Mouse (Mus musculus): ENCODE results near the gene Gm4565. TPM values are rescaled to one million over a fixed set of nuclear protein-coding genes. Genes with fewer than 3 reads are reported as not detected.
"Not testable (repeated sequence)": the region's sequence is repeated elsewhere in the genome, so short reads cannot be mapped to it uniquely, and the experiment has no call there.

Gene Gm4565
- not detected in 2 replicates for polyA plus RNA-seq (2015; fragmentation: Nextera tagmentation; extraction: Ambion mirVana)

DNA sequence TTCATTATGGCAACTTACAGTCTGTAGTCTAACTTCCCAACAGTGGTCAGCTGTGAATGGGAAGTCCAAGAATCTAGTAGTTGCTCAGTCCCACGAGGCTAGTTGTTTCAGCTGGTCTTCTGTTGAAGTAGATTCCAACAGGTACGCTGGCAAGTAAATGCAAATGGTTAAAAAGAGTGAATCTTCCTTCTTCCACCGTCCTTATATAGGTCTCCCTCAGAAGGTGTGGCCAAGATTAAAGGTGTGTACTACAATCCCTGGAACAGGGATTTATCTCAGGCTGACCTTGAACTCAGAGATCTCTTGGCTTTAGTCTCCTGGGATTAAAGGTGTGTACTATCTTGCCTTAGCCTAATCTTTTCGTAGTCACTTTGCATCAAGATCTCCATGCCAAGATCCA lies at the start of gene Gm4565:
TSS of gene Gm4565 (minus strand) at position 101 of the 400 bp plus-strand sequence.
- ATAC-seq (replicated peaks); H3K27me3 ChIP-seq; H3K9ac ChIP-seq (replicated peaks); H3K36me3 ChIP-seq; H3K4me1 ChIP-seq; H3K27ac ChIP-seq (replicated peaks); H3K9me3 ChIP-seq; H3K4me2 ChIP-seq (replicated peaks); H3K4me3 ChIP-seq: not testable (repeated sequence)
- 86% methylated on average over 2 of the region's 4 CpGs for WGBS

- not testable (repeated sequence) for H3K27me3 ChIP-seq; H3K4me2 ChIP-seq (replicated peaks); H3K4me3 ChIP-seq; H3K27ac ChIP-seq (replicated peaks); H3K4me1 ChIP-seq; H3K9ac ChIP-seq (replicated peaks); H3K9me3 ChIP-seq; H3K36me3 ChIP-seq; ATAC-seq (replicated peaks)
- WGBS = no CpG with 5 or more reads among the region's 3 CpGs
Measured at GRCm38 (mm10) chr7:22565243-22565642, 22.7 kb downstream of the Gm4565 start, which contains the start of gene Gm4201. Gm4201 (minus strand) TSS chr7:22565343.

- H3K27ac ChIP-seq (replicated peaks); H3K4me3 ChIP-seq; H3K4me1 ChIP-seq; H3K9ac ChIP-seq (replicated peaks); H3K4me2 ChIP-seq (replicated peaks); ATAC-seq (replicated peaks); H3K27me3 ChIP-seq; H3K36me3 ChIP-seq; H3K9me3 ChIP-seq: not testable (repeated sequence)
- no CpG with 5 or more reads among the region's 1 CpGs for WGBS
Measured at GRCm38 (mm10) chr7:22534787-22535186, 53.1 kb downstream of the Gm4565 start, which contains the start of gene Gm8677. Gm8677 (minus strand) TSS chr7:22534887.

Other genes with a start within 250 kb of the Gm4565 start
- gene Gm8660, start 217.1 kb downstream of the Gm4565 start, polyA plus RNA-seq (2015; fragmentation: Nextera tagmentation; extraction: Ambion mirVana) = not detected in 2 replicates
- gene Vmn1r148, start 174.5 kb downstream of the Gm4565 start, polyA plus RNA-seq (2015; fragmentation: Nextera tagmentation; extraction: Ambion mirVana) = not detected in 2 replicates
- not detected in 2 replicates for gene Vmn1r149, start 149.9 kb downstream of the Gm4565 start, polyA plus RNA-seq (2015; fragmentation: Nextera tagmentation; extraction: Ambion mirVana)
- gene Gm10665, start 124.1 kb downstream of the Gm4565 start, polyA plus RNA-seq (2015; fragmentation: Nextera tagmentation; extraction: Ambion mirVana) = not detected in 2 replicates
- gene Vmn1r151, start 88.4 kb downstream of the Gm4565 start, polyA plus RNA-seq (2015; fragmentation: Nextera tagmentation; extraction: Ambion mirVana) = not detected in 2 replicates
- not detected in 2 replicates for gene Vmn1r152, start 65.2 kb downstream of the Gm4565 start, polyA plus RNA-seq (2015; fragmentation: Nextera tagmentation; extraction: Ambion mirVana)
- not detected in 2 replicates for gene Gm8677, start 53.2 kb downstream of the Gm4565 start, polyA plus RNA-seq (2015; fragmentation: Nextera tagmentation; extraction: Ambion mirVana)
- not detected in 2 replicates for gene Gm4201, start 22.8 kb downstream of the Gm4565 start, polyA plus RNA-seq (2015; fragmentation: Nextera tagmentation; extraction: Ambion mirVana)
- gene Vmn1r155, start 69.9 kb upstream of the Gm4565 start, polyA plus RNA-seq (2015; fragmentation: Nextera tagmentation; extraction: Ambion mirVana) = not detected in 2 replicates
- gene Gm8693, start 104.2 kb upstream of the Gm4565 start, polyA plus RNA-seq (2015; fragmentation: Nextera tagmentation; extraction: Ambion mirVana) = not detected in 2 replicates
- not detected in 2 replicates for gene Gm4567, start 131.6 kb upstream of the Gm4565 start, polyA plus RNA-seq (2015; fragmentation: Nextera tagmentation; extraction: Ambion mirVana)
- gene Vmn1r157, start 173.6 kb upstream of the Gm4565 start, polyA plus RNA-seq (2015; fragmentation: Nextera tagmentation; extraction: Ambion mirVana) = not detected in 2 replicates
- gene Vmn1r158, start 202.7 kb upstream of the Gm4565 start, polyA plus RNA-seq (2015; fragmentation: Nextera tagmentation; extraction: Ambion mirVana) = not detected in 2 replicates

All from forebrain, embryonic 15.5 days (tissue).